Mouse (Mus musculus): ENCODE data around the gene Gm10271. TPM values are rescaled to one million over a fixed set of nuclear protein-coding genes. Genes with fewer than 3 reads are reported as not detected.

Gene Gm10271
- not detected for total RNA-seq (2021)
- not detected in 2 replicates for polyA plus RNA-seq (2012; rRNA removed)
- long read RNA-seq: 0 reads

- no peak for DNase-seq
Measured at GRCm38 (mm10) chr10:116972509-116972908, at the start of gene Gm10271. TSS of gene Gm10271 (minus strand) at chr10:116972609.

DNA sequence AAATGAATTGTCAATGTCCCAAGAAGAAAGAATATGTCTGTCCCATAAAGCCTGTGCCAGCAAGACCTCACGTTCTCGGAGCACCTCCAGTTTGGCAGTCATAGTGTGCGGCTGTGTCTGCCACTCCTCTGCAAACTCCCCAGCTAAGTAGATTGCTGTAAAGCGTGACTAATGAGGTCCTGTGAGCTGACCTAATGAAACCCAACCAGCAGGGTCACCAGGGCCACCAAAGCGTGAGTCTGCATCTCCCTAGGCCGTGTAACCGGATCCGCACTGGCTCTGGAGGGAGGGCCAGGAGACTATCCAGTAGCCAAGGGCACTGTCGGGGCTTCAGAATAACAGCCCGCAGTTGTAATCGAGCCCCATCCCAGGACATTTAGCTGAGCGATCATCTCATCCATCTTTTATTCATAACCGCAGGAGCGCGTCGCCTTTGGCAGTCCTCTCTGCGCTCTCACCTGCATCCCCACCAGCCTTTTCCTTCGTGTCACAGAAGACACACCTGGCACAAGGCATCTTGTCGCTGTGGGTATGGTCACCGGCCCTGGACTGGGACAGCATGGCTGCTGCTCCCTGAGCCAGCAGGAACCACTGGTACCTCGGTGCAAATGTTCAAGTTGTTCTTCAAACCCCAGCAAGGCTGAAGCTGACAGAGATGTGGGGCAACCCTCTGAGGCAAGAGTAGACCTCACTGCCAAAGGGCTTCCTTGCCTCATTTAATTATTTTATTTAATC, 48.8 kb upstream of the Gm10271 start:
- DNase-seq: no peak

DNA sequence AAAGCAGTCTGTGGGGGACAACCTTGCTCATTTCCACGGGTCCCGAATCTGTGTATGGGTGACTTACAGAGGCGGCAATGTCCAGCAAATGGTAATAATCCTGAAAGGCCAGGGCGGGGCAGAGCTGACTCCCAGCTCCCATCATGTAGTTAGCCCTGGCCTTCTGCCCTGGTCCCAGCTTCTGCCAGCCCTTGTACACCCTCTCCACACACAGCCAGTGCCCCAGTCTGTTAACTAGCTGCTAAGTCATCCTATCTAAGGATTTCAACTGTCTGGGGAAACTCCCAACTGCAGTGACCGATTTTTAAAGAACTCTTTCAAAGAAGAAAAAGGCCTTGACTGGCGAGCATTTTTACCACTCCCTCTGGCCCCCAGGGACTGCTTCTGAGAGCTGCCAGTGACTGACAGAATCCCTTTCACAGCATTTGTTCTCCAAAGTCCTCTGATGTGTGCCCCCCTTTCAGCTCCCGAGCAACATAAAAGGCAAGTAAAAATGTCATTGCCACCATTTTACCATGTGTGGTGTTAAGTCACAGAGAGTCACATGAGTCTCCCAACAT, 46.0 kb upstream of the Gm10271 start:
- DNase-seq: no peak

- DNase-seq: no peak
Measured at GRCm38 (mm10) chr10:117014565-117014964, 42.2 kb upstream of the Gm10271 start.

- peak; percentile 26 for DNase-seq
Measured at GRCm38 (mm10) chr10:117013689-117014390, 41.4 kb upstream of the Gm10271 start.

- DNase-seq: no peak
Measured at GRCm38 (mm10) chr10:117011047-117011446, 38.6 kb upstream of the Gm10271 start.

DNA sequence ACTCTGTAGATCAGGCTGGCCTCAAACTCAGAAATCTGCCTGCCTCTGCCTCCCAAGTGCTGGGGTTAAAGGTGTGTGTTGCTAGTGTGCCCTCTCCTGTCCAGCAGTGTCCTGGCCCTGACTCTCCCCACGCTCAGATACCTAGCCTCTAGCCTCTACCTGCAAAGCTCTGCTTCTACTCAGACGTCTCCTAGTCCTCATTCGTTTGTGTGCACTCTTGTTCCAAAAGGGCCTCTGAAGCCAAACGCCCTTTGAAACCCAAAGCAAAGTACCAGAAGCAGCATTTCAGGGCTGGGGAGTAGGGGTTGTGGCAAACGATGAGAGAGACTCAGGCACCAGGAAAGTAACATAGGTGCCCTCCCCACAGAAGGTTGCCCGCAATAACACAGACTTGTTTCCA, 37.3 kb upstream of the Gm10271 start:
- no peak for DNase-seq

DNA sequence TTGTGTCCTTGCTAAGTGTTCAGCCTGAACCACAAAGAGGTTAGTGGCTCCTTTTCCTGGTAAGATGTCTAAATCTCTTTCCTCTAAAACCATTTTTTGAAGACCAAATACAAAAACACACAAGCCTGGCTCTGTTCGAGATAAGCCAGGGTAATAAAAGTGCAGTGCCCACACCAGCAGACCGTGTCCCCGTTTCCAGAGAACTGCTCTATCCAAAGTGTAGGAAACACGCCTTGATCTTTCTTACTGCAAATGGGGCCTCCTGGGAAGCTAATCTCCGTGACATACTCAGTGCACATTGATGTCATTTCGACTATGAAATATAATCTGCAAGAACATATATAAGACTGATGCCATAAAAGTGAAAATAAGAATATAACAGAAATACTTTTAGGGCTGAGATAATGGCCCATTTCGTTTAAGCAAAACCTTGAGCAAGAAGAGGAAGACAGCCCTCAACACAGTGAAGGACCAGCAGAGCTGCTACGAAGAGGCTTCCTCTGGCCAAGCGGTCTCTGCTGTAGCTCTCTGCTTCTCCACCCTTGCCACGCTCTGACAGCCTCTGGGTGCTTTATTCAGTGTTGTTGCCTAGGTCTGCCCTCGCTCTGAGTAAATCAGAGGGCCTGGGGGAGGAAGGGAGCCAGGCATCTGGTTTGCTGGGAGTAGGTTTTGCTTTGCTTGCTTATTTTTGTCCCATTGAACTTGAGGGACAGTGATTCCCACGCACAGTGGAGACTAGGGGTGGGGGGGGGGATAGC, 33.5 kb upstream of the Gm10271 start:
- DNase-seq: no peak

DNA sequence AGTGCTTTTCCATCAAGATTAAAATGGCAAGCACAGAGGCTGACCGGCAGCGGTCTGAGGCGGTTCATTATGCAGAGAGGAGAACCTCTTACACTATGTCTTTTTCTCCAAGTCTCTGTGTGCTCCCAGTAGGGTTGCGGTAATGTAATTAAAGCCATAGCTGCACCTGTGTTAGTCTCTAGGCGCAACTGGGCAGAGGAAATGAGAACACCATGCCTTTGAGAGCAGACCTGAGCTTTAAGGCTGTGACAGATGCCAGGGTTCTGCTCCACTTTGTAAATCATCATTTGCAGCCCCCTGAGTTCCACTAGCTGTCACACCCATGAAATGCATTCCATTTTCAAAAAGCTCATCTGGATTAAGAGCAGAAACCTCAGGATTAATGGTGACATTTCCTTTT, 32.3 kb upstream of the Gm10271 start:
- no peak for DNase-seq

- DNase-seq: peak; percentile 20
Measured at GRCm38 (mm10) chr10:117000975-117001374, 28.6 kb upstream of the Gm10271 start.

DNA sequence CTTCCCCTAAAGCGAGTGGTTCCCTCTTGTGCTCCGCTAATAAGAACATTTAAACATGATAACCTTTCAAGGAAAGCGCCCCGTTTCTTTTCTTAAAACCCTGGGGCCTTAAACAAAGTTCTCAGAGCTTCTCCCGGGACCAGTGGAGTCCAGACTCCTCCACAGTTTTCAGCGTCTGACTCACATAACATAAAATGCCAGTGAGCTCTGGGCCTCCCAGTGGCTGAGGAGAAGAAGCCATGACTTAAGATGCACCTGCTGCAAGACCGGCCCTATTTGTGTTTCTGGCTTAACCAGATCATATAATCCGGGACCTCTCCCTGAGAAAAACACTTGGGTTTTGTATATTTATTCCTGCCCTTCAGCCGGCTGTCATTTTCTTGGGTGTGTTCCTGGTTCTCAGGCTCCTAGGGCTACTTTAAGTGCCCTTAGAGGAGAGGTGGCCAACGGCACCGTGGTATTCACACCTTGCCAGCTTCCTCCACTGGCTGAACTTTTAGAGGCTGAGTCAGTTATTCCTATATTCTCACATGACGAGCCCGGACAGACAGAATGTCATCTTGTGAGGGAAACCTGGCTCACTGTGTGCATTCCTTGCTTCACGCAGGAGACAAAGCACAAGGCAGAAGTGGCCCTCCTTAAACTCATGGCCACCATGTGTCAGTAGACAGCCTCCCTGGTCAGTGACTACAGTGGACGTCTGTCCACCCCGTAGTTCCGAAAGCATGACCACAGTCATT, 26.5 kb upstream of the Gm10271 start:
- no peak for DNase-seq

GRCm38 (mm10) chr10:116996236-116996600, 23.8 kb upstream of the Gm10271 start:
- DNase-seq: peak; percentile 93

DNA sequence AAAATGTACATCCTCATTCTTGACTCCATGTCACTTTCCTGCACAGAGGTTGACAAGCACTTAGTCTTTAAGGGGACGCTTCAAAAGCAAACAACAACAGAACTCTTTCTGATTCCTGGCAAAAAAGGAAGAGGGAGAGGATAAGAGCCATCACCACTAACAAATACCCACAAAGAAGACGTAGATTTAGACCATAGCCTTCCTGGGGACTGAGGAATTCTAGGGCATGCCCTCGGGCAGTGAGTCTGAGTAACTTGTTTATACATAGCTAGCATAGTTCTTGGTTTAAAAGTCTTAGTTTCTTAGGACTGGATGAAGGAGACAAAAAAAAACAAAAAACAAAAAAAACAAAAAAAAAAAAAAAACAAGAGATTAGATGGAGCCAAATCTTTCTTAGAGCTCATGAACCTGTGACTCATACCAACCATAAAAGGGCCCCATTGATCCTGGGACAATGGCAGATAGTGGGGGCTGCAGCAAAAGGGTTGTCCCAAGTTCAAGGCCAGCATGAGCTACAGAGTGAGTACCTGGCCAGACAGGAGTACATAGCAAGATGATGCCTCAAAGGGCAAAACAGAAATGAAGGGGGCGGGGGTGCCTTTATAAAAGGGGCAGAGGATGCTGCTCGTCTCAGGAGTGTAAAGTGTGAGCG, 23.3 kb upstream of the Gm10271 start:
- no peak for DNase-seq

- DNase-seq: no peak
Measured at GRCm38 (mm10) chr10:116995162-116995561, 22.8 kb upstream of the Gm10271 start.

- DNase-seq: no peak
Measured at GRCm38 (mm10) chr10:116993971-116994370, 21.6 kb upstream of the Gm10271 start.

GRCm38 (mm10) chr10:116986264-116987082, 14.1 kb upstream of the Gm10271 start, which contains the start of gene Best3:
TSS of gene Best3 (plus strand) at chr10:116986314.
- no peak for DNase-seq

DNA sequence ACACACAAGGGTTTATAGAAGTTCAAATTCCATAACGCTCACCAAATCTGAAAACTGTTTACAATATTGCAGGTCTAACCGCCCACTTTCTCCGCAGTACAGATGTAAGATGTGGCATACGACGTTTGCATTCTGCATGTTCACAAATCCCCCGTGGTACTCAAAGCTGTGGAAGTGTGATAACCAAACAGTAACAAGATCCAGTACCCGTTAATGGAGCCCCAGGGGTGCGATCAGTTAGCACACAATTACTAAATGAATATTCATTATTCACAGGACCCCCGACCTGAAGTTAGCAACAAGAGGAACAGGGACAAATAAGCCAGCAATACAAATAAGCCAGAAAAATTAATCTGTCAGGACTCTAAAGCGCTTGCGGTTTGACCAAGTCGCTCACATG, 12.4 kb upstream of the Gm10271 start:
- DNase-seq: no peak

- no peak for DNase-seq
Measured at GRCm38 (mm10) chr10:116982526-116982925, 10.1 kb upstream of the Gm10271 start.

DNA sequence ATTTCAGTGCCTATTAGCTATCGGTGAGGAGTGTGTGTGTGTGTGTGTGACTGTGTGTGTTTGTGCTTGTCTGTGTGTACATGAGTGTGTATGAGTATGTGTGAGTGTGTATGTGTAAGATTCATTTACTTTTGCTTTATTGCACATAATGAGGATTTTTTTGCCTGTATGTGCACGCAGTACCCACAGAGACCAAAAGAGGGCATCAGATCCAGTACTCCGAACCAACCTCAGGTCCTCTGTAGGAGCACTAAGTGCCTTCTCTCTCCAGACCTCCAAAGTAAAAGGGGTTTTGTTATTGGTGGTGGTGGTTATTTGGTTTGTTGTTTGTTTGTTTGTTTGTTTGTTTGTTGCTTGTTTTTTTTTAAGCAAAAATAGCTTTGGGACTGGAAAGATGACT, 8.5 kb upstream of the Gm10271 start:
- peak; percentile 13 for DNase-seq

GRCm38 (mm10) chr10:116980273-116980672, 7.9 kb upstream of the Gm10271 start:
- DNase-seq: no peak

Measured in adrenal gland, adult 2 months (tissue).